Mouse (Mus musculus): ENCODE data around the gene Dnaaf3. TPM values are rescaled to one million over a fixed set of nuclear protein-coding genes. Genes with fewer than 3 reads are reported as not detected.

Gene Dnaaf3
- 1.7 TPM for polyA plus RNA-seq (2017; shearing (Covaris generic))

DNA sequence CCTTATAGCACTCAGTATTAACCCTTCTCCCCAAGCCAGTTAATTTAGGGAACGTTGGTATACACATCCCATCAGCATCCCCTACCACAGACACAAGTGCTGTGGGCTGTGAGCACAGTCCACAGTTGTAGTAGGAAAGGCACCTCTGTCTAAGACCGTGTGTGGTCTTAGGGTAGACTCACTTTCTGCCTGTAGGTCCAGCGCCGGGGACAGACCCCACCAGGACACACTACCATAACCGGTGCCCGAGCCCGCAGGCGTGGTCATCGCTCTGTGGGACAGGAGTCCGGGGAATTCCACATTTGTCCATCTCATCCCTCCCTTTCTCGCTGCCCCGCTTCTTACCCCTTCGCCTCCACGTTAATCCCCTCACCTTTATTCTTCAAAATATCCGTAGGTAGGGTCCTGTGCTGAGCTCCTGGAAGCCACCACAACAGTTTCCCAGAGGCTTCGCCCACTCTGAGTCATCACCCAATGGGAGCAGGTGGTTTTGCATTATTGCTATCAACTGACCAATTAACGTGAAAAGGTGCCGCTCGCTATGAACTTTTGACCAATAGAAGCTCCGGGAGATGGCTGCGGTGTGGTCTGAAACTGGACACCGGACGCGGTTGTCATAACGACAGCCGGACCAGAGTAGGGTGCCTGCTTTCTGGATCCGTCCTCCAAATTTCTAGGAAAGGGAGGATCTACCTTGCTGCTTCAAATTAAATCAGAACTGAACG, at the start of gene Dnaaf3:
Gene Dnaaf3, minus strand, starts transcription at position 449 of the 725 bp plus-strand sequence.

DNA sequence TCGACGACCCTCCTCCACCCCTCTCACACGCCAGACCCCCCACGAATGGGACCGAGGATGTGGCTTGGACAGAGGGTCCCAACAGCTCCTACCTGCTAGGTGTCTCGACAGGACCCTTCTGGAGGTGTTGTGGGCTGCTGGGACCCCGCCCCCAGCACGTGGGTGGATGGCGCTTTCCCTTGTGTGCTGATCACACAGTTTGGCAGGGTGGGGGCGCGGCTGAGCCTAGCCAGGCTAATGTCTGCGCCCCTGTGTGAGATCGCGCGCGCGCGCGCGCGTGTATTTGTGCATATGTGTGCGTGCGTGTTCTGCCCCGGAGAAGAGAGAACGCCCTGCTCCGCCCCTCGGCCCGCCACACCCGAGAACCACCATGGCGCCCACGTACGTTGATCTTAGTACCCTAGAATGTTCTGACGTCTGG, 15.0 kb upstream of the Dnaaf3 start, which contains the start of gene Syt5:
Gene Syt5, minus strand, starts transcription at position 321 of the 421 bp plus-strand sequence.

DNA sequence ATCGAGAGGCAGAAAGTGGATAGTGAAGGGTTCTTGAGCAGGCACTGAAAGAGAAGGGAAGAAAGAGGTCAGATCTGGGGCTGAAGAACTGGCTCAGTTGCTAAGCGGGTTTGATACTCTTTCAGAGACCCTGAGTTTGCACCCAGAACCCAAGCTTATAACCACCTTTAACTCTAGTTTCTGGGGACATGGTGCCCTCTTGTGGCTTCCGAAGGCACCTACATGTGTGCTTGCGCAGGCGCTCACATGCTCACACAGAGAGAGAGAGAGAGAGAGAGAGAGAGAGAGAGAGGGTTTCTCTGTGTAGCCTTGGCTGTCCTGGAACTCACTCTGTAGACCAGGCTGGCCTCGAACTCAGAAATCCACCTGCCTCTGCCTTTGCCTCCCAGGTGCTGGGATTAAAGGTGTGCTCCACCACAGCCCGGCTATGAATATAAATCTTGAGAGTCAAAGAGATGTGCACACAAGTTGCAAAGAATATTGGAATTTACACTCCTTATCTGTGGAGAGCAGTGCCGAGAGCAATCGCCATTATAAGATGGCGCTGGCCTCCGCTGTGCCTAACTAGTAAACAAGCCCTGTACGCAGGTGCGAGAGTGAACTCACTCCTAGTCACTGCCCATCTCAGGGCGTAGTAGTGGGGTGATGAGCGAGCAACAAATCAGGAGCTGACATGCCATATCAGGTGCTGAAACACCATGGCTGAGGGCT, 7.9 kb downstream of the Dnaaf3 start, which contains the start of gene Tnni3:
Gene Tnni3, minus strand, starts transcription at position 18 of the 711 bp plus-strand sequence.

DNA sequence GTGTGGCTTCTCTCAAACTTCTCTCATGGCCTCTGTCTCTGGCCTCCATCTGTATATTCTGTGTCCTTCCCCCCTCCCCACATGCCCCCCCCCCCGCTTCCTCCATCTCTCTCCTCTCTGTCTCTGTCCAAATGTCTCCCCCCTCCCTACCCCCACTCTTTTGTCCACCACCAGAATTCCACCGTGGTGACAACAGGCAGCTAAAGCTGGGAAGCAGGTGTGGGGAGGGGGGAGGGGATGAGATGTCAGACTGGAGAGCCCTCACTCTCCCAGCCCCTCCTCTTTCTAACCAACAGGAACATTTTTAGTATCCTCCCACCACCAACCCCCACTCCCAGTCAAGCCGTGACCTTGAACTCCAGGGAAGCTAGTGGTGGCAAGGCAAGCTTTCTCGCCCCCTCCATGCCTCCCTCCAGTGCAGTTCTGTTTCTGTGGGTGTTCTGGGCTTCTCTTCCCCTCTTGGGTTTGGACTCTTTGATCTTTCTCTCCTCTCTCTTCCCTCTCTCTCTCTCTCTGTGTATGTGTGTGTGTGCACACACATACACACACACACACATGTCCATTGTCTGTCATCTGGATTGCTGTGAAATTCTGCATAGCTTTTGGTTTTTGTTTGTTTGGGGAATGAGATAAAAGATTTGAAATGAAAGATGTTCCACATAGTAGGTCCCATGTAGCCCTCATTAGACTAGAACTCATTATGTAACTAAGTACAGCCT, 15.8 kb downstream of the Dnaaf3 start, which contains the start of gene Tnnt1:
Gene Tnnt1, minus strand, starts transcription at position 51 of the 719 bp plus-strand sequence.

DNA sequence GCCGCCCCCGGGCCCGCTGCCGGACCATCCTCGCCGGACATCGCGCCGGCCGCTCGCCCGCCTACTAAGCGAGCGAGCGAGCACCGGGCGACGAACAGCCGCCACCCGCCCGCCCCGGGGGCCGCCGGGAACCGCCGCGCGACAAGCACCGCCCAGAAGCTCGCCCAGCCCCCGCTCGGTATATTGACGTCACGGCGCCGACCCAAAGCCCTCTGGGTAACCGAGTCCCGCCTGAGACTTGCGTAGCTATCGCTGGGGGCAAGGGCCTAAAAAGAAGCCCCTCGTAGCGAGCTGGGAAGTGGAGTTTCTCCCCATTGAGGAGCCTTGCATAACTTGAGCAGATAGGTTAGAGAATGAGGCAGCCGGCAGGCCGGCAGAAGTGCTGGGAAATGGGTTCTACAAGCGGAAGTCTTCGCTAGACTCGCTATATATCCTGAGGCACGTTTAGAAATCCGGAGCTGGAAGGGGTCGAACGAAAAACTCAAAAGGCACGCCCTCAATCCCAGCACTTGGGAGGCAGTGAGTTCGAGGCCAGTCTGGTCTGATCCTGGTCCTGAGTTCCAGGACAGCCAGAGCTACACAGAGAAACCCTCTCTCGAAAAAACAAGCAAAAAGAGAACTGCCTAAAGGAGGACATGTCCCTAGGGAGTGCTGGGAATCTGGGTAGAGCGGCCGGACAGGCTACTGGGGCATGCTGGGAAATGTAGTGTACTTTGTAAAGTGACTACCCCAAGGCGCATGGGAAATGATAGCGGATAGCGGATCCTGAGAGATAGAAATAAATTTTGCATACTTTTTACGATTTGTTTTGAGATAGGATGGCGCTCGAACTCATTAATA, 30.5 kb downstream of the Dnaaf3 start, which contains the start of gene Ppp1r12c:
Gene Ppp1r12c, minus strand, starts transcription at position 123 of the 840 bp plus-strand sequence.

Other genes with a start within 250 kb of the Dnaaf3 start
- gene Ncr1, start 194.7 kb downstream of the Dnaaf3 start, polyA plus RNA-seq (2017; shearing (Covaris generic)) = not detected
- not detected for gene Gp6, start 134.7 kb downstream of the Dnaaf3 start, polyA plus RNA-seq (2017; shearing (Covaris generic))
- gene Rdh13, start 86.8 kb downstream of the Dnaaf3 start, polyA plus RNA-seq (2017; shearing (Covaris generic)) = 5.8 TPM
- gene Eps8l1, start 71.8 kb downstream of the Dnaaf3 start, polyA plus RNA-seq (2017; shearing (Covaris generic)) = 22.3 TPM
- 24.9 TPM for gene Ppp1r12c, start 30.8 kb downstream of the Dnaaf3 start, polyA plus RNA-seq (2017; shearing (Covaris generic))
- gene Tnnt1, start 16.1 kb downstream of the Dnaaf3 start, polyA plus RNA-seq (2017; shearing (Covaris generic)) = 5.5 TPM
- 2.8 TPM for gene Tnni3, start 8.2 kb downstream of the Dnaaf3 start, polyA plus RNA-seq (2017; shearing (Covaris generic))
- 0.55 TPM for gene Syt5, start 15.1 kb upstream of the Dnaaf3 start, polyA plus RNA-seq (2017; shearing (Covaris generic))
- not detected for gene Ptprh, start 71.6 kb upstream of the Dnaaf3 start, polyA plus RNA-seq (2017; shearing (Covaris generic))
- 4.2 TPM for gene Tmem86b, start 99.0 kb upstream of the Dnaaf3 start, polyA plus RNA-seq (2017; shearing (Covaris generic))
- 33.7 TPM for gene Ppp6r1, start 126.6 kb upstream of the Dnaaf3 start, polyA plus RNA-seq (2017; shearing (Covaris generic))
- gene Hspbp1, start 152.6 kb upstream of the Dnaaf3 start, polyA plus RNA-seq (2017; shearing (Covaris generic)) = 79.2 TPM
- 0.59 TPM for gene Brsk1, start 158.2 kb upstream of the Dnaaf3 start, polyA plus RNA-seq (2017; shearing (Covaris generic))
- 0.13 TPM for gene Tmem150b, start 192.8 kb upstream of the Dnaaf3 start, polyA plus RNA-seq (2017; shearing (Covaris generic))
- 52.5 TPM for gene Kmt5c, start 207.7 kb upstream of the Dnaaf3 start, polyA plus RNA-seq (2017; shearing (Covaris generic))
- 3.0 TPM for gene Cox6b2, start 220.6 kb upstream of the Dnaaf3 start, polyA plus RNA-seq (2017; shearing (Covaris generic))
- gene Fam71e2, start 238.8 kb upstream of the Dnaaf3 start, polyA plus RNA-seq (2017; shearing (Covaris generic)) = not detected

Data from inflammation-experienced regulatory T-cells, adult 16 weeks (primary cell).